Mouse (Mus musculus): Measurements from ENCODE around the gene Arsk.

Arsk gene

GRCm38 (mm10) chr13:76098493-76099303, at the start of gene Arsk, which contains the start of gene Ttc37:
TSS of gene Arsk (minus strand) at chr13:76098660.
TSS of gene Ttc37 (plus strand) at chr13:76098734.
- peak; percentile 99 for DNase-seq (ENCODE audit: low spot score)

- DNase-seq (ENCODE audit: low spot score) = no peak
Measured at GRCm38 (mm10) chr13:76141117-76141808, 42.8 kb upstream of the Arsk start.

GRCm38 (mm10) chr13:76138862-76139261, 40.4 kb upstream of the Arsk start:
- no peak for DNase-seq (ENCODE audit: low spot score)

DNA sequence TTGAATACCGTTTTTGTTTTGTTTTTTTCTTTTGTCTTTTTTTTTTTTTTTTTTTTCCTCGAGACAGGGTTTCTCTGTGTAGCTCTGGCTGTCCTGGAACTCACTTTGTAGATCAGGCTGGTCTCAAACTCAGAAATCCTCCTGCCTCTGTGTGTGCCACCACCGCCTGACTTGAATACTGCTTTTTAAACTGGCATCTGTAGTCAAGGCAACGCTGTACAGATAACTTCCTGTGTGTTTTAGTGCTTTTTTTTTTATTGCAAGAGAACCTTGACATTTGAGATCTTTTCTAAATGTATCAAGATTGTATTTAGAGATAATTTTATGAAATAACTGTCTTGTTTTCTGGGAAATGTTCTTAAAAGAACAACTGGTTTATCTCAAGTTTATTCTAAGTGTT, 34.0 kb upstream of the Arsk start:
- DNase-seq (ENCODE audit: low spot score) = no peak

DNA sequence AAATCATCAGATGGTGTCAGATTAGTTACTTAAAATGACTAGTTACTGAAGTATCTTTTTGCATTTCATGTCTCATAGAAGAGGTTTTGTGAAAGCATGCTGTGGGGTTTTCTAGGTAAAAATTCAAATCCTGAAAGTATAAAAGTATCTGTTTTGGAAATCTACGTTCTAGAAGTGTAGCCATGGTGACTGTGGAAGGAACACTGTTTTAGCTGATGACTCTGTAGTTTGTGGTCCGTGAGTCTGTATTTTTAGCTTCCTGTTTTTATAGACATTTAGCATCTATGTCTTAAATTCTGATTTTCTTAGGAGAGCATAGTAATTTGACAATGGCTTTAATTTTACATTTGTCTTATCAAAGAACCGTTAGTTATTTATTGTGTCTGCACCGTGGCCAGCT, 30.3 kb upstream of the Arsk start:
- no peak for DNase-seq (ENCODE audit: low spot score)

DNA sequence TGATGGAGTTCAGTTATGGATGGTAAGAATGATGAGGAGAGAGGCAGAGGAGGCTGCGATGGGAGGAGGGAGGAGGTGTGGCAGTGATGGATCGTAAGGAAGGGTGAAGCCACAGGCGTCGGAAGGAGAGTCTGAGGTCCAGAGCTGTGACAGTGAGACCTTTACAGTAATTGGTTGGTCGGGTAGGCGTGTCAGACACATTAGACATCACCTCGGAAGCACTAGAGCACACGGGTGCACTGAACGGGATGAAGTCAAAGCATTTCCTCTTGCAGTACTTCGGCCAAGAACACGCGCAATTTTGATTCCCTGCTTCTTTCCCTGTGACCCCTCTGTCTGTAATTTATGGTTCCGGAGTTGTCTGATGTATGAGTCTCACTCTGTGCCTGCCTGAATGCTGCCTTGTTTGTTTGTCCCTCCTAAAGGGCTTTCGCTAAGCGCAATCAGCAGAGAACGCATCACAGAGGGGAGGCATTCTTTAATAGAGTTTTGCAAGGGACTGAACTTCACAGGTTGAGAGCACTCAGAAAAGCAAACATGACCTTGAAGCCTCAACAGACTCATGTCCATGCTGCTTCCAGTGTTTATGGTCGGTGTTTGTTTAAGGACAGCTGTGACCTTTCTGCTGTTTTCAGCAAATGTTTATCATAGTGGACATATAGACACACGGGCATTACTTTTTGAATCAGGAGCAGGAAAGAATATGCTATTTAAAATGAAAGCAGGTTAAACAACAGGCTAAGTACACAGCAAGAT, 10.8 kb upstream of the Arsk start:
- no peak for DNase-seq (ENCODE audit: low spot score)

DNA sequence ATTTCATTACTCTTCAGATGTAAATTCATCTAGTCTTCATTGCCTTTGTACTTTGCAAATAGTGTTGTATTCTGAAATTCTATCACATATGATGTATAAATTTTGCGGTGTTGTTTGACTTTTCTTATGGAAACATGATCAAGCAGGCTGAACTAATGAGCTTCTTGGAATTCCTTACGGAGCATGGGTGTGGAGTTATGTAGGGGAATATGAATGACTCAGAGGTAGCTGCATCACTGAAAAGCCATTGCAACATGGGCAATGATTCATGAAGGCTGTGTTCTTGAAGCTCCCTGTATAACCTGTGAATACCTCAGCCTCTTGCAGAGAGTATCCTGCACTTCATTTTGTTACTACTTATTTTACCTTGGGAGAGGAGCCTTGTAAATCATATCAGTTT, 3.5 kb upstream of the Arsk start:
- no peak for DNase-seq (ENCODE audit: low spot score)

DNA sequence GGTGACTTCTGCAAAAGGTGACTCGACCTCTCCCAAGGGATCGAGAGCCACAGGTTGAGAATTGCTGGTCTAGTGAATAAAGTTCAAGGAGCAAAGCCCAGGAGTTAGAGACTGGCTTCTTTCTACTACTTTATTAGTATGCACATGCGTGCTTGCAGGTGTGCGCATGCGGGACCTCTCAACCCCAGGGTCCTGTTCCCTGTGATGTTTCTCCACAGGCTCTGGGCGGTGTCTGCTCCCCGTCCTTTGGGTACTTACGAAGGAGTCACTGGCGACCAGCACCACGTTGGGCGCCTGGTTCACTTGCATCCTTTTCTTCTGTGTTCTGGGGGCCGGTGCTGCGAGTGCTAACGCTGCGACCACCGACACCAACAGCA, 356 bp downstream of the Arsk start:
- no peak for DNase-seq (ENCODE audit: low spot score)

- DNase-seq (ENCODE audit: low spot score) = no peak
Measured at GRCm38 (mm10) chr13:76074323-76074722, 24.1 kb downstream of the Arsk start.

DNA sequence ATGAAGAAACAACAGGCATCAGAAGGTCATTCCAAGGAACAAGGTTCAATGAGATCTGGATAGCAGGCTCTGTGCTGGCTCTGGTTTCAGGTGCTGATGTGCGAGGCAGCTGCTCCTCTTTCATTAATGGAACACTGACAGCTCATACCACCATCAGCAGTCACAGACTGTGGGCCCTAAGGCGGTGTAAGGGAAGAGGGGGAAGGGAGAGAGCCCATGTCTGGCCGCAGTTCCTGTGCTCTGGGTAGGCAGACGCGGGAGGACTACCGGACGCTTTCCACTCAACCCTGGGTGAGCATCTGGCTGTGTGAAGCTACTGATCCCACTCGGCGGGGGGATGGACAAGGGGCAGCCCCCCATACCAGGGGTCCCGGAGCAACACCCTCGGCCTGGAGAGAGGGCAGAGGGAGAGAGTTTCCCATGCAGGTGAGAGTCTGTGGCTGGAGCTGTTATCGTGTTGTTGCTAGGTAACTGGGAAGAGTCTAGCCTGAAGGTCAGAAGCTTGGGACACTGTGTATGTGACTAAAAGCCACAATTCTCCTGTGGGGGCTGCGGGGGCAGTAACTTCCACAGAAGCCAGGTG, 34.0 kb downstream of the Arsk start:
- no peak for DNase-seq (ENCODE audit: low spot score)

- DNase-seq (ENCODE audit: low spot score) = no peak
Measured at GRCm38 (mm10) chr13:76063548-76063947, 34.9 kb downstream of the Arsk start.

DNA sequence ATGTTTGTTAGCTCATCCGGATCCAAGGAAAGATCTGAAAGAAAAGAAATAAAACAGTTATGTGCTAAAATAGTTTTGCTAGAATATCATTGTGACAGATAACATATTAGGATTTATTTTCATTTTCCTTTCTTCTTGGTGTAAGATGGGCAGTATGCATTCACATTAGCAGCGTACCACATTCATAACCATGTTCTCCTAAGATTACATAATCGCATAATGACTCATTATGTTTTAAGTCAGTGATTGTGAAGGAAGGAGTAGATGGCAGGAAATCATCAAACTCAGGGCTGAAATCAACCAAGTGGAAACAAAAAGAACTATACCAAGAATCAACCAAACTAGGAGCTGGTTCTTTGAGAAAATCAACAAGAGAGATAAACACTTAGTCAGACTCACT, 35.9 kb downstream of the Arsk start:
- DNase-seq (ENCODE audit: low spot score) = no peak

DNA sequence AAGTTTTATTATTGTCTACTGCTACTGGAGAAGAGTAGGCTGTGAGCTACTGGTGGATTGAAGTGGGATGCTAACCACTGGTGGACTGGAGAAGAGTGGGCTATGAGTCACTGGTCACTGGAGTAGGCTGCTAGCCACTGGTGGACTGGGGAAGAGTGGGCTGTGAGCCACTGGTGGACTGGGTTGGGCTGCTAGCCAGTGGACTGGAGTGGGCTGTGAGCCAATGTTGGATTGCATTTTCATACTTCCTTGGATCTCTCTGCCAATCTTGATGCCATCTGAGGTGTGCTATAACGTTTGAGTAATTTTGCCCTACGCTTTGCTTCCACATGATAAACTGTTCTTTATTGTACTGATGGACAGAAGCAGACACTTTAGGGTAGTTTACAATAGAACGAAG, 36.3 kb downstream of the Arsk start:
- no peak for DNase-seq (ENCODE audit: low spot score)

DNA sequence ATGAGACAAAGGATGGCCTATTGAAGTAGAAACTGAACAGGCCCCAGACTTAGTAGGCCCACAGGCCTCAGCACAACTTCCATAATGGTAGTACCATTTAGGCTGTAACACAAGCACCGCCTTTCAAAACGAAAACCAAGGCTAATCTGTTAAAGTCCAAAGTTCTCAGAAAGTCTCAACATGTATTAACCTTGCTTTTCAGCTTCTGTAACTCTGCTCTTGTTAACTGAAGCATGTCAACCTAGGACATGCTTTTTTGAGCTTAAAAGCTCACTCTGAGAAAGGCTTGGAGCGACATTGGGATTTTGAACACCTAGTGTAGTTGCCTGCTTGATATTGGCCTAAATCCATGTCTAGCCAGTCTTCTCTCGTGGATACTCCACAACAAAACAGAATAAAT, 38.9 kb downstream of the Arsk start:
- no peak for DNase-seq (ENCODE audit: low spot score)

DNA sequence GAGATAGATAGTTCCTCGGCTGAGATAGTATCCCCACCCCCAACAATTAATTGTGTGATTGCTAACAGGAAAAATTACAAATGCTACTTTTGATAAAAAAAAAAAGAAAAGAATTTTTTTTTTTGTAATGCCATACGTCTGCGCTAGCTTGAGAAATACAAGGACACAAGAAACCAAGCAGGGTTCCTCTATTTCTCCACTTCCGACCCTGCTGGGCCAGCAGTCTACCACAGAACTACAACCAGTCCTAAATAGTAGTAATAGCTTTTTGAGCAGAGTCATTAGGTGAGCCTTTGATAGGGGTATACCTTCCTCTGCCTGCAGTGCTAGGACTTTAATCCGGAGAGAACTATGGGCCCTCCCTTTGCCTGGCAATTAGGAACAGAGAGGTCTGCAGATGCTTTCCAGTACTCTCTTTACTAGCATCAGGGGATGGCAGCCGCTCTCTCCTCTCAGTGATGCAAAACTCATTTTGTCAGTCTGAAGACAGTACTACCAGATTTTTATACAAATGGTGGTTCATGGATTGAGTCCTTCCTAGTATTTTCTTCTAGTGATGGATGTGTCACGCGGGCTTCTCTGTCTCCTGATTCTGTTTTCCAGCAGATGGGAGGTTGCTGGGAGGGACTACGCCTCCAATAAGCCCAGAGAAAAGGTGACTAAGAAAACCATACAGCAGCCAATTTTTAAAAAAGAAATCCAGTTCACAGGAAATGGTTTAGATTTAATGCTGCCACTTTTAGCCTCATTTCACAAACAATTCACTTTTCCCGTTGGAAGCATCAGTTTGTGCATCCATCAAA, 41.0 kb downstream of the Arsk start:
- DNase-seq (ENCODE audit: low spot score) = no peak

DNA sequence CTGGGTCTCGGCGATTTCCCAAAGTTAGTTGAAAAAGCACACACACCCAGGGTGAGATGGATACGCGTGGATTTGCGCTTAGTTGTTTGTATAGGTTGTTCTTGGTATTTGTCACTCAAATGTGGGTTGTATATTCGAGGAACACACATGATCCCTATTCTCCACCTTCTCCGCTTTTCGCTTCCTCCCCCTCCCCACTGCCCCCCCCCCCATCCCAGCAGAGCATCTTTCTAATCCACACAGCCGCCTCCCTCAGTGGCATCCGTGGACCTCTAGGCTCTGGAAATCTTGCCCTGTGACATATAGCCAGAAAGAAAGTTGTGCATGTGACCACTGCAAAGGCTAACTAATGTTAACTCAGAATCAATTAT, 41.6 kb downstream of the Arsk start, which contains the start of gene Gpr150:
TSS of gene Gpr150 (minus strand) at position 101 of the 371 bp plus-strand sequence.
- DNase-seq (ENCODE audit: low spot score) = no peak

- peak; percentile 80 for DNase-seq (ENCODE audit: low spot score)
Measured at GRCm38 (mm10) chr13:76056261-76056724, 42.2 kb downstream of the Arsk start.

GRCm38 (mm10) chr13:76055391-76056232, 42.8 kb downstream of the Arsk start:
- peak; percentile 56 for DNase-seq (ENCODE audit: low spot score)

- no peak for DNase-seq (ENCODE audit: low spot score)
Measured at GRCm38 (mm10) chr13:76044971-76045370, 53.5 kb downstream of the Arsk start.

DNA sequence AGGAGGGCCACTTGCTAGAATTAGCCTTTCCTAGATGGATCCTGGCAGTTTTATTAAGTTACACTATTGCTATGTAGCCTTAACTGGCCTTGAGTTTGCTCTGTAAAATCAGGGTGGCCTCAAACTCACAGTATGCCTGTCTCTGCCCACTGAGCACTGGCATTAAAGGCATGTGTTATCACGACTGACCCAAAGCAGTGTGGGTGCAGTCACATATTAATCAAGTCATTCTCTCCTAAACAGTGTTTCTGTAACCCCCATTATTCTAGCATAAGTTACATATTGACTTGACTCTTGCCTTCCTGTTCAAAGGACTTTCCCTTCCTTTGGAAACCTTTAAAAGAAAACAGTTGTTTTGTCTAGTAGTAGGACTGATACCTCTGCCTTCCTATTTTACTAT, 56.0 kb downstream of the Arsk start:
- no peak for DNase-seq (ENCODE audit: low spot score)

- no peak for DNase-seq (ENCODE audit: low spot score)
Measured at GRCm38 (mm10) chr13:76024588-76024987, 73.9 kb downstream of the Arsk start.
